Mouse (Mus musculus) hindbrain, embryonic 11.5 days (tissue): ENCODE measurements at regions not wholly inside any gene's neighbourhood (a gene's known extent, or its start where the extent isn't known, plus 50 kb on each side); places are given as distances from the start of the nearest gene placed in this dataset.

Experiments
- ATAC-seq: fragments of 200-750 bp; cut with Nextera tagmentation; 2 replicates; pipeline ENCODE4 v1.8.0; 2017; ENCODE audit warnings: mild to moderate bottlenecking, moderate TSS enrichment, moderate library complexity; ENCODE audit not compliant: low FRiP score
- DNase-seq: peaks from one replicate; pipeline ENCODE4 v3.0.0-alpha.2; 2015; ENCODE audit warnings: low spot score
- H3K27ac ChIP-seq: fragments of 300-500 bp; sonication (generic); 2 replicates; pipeline ENCODE4 v1.5.1; 2014; ENCODE audit warnings: mild to moderate bottlenecking, low read depth, low read length
- H3K27me3 ChIP-seq: fragments of 300-500 bp; sonication (generic); 2 replicates; pipeline ENCODE4 v1.6.1; 2014; ENCODE audit warnings: mild to moderate bottlenecking, low read length, moderate library complexity, mixed read lengths; ENCODE audit not compliant: control insufficient read depth, insufficient read depth
- H3K36me3 ChIP-seq: fragments of 300-500 bp; sonication (generic); 2 replicates; pipeline ENCODE4 v1.6.1; 2014; ENCODE audit warnings: mild to moderate bottlenecking, low read length, moderate library complexity, mixed read lengths; ENCODE audit not compliant: control insufficient read depth, insufficient read depth
- H3K4me1 ChIP-seq: fragments of 300-500 bp; sonication (generic); replicated peaks from 2 replicates; pipeline ENCODE4 v1.6.1; 2014; ENCODE audit warnings: low read length, mixed read lengths; ENCODE audit not compliant: control insufficient read depth, insufficient read depth
- H3K4me2 ChIP-seq: fragments of 300-500 bp; sonication (generic); replicated peaks from 2 replicates; pipeline ENCODE4 v1.6.1; 2014; ENCODE audit warnings: mild to moderate bottlenecking, low read depth, low read length
- H3K4me3 ChIP-seq: fragments of 300-500 bp; sonication (generic); 2 replicates; pipeline ENCODE4 v1.5.1; 2014; ENCODE audit warnings: low read depth, low read length
- H3K9ac ChIP-seq: fragments of 300-500 bp; sonication (generic); 2 replicates; pipeline ENCODE4 v1.6.1; 2014; ENCODE audit warnings: low read depth, low read length
- H3K9me3 ChIP-seq: fragments of 300-500 bp; sonication (generic); 2 replicates; pipeline ENCODE4 v1.6.1; 2016; ENCODE audit warnings: low read length; ENCODE audit not compliant: control insufficient read depth
- WGBS: fragments of 180-500 bp; shearing (Covaris S2); extraction: QIAGEN DNeasy Blood & Tissue Kit; methylation state at CpG from one replicate; pipeline ENCODE4 v1.1.7; 2014; 5-methylcytosine and 5-hydroxymethylcytosine counted together

DNA sequence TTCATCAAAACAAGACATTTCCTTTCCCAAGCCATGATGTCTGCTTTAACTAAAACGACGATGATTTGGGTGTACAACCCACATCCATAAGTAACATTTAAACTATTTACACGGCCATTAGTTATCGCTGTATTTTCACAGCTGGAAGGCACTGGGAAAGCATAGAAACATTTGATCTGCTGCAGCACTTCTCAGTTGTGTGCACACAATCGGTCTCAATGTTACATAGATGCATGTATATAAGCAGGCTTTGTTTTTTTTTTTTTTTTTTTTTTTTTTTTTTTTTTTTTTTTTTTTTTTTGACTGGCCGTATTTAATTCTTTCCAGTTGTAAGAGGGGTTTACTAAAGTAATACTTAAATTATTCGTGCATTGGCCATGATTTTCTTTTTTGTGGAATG is 1744.1 kb downstream of the Efna5 start:
- no peaks in the 10 kb centered on the region for H3K27me3 ChIP-seq
- H3K4me3 ChIP-seq, result no peak overlapping the region
- no peaks in the 10 kb centered on the region for H3K4me1 ChIP-seq
- no peak overlapping the region for H3K9ac ChIP-seq
- H3K27ac ChIP-seq, result no peak overlapping the region
- 77% methylated on average over 7 of the region's 7 CpGs for WGBS
- ATAC-seq (no peak), DNase-seq (no peak)
- no peaks in the 10 kb centered on the region for H3K9me3 ChIP-seq
- H3K4me2 ChIP-seq, result no peak overlapping the region
- H3K36me3 ChIP-seq, result no peaks in the 10 kb centered on the region

DNA sequence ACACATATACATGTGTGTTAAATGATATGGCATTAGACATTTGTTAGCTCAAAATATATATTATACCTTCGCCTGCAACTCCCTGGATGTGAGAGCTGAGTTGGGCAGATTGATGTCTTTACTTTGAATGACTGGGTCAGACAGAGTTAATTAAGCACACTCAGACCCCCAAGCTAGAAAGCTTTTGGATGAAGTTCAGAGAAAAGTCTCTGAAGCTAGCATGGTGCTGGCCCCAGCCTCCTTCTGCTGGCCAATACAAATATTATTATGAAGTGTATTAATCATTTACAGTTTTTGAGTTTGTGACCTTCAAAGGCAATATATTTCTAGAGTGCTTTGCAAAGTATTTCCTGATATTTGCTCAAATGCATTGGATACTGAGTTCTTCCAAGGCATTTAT is 1753.3 kb downstream of the Efna5 start:
- no peaks in the 10 kb centered on the region for H3K27me3 ChIP-seq
- no peak overlapping the region for H3K9ac ChIP-seq
- ATAC-seq, result no peak
- no peak overlapping the region for H3K27ac ChIP-seq
- no peak for DNase-seq
- H3K36me3 ChIP-seq, result no peaks in the 10 kb centered on the region
- H3K4me1 ChIP-seq, result no peaks in the 10 kb centered on the region
- H3K4me2 ChIP-seq, result no peak overlapping the region
- WGBS, result 74% methylated on average over 1 of the region's 1 CpGs
- H3K4me3 ChIP-seq, result no peak overlapping the region
- no peaks in the 10 kb centered on the region for H3K9me3 ChIP-seq

DNA sequence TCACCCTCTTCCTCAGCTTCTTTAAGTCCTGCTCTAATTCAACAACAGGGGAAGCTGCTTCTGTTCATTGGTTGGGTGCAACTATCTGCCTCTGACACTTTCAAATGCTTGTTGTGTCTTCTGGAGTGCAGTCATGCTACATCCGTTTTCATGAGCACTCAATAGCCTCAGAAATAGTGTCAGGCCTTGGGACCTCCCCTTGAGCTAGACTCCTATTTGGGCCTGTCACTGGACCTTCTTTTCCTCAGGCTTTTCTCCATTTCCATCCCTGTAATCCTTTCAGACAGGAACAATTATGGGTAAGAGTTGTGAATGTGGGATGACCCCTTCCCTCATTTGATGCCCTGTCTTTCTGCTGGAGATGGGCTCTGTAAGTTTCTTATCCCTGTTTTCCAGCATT is 1774.8 kb downstream of the Efna5 start:
- no peak overlapping the region for H3K9ac ChIP-seq
- WGBS, result 77% methylated on average over 1 of the region's 1 CpGs
- no peaks in the 10 kb centered on the region for H3K27me3 ChIP-seq

DNA sequence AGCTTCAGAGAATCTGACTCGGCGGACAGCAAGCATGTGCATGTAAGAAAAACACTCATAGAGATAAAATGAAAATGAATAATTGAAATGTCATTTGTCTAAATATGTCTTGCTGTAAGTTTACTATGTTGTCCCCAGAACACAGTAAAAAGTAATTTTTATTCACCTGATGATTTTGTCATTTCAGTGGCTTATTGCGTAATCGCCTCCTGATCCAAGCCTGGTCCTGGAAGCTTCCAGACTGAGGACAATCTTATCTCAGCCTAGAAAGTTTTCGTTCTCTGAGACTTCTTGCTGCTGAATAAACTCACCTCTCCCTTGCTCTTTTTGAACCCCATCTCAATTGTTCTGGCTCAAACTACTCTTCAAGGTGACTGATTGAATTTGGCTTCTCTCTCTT is 1820.7 kb downstream of the Efna5 start:
- no peaks in the 10 kb centered on the region for H3K4me1 ChIP-seq
- no peaks in the 10 kb centered on the region for H3K36me3 ChIP-seq
- H3K4me2 ChIP-seq, result no peak overlapping the region
- no peak for DNase-seq
- no peak for ATAC-seq
- H3K9me3 ChIP-seq, result no peaks in the 10 kb centered on the region
- no peak overlapping the region for H3K9ac ChIP-seq
- H3K27me3 ChIP-seq, result no peaks in the 10 kb centered on the region
- H3K27ac ChIP-seq, result no peak overlapping the region
- no peak overlapping the region for H3K4me3 ChIP-seq
- 92% methylated on average over 5 of the region's 5 CpGs for WGBS

More for the DNA sequence above, 1774.8 kb downstream of the Efna5 start:
- H3K9me3 ChIP-seq, result no peaks in the 10 kb centered on the region
- DNase-seq (no peak), ATAC-seq (no peak)
- no peak overlapping the region for H3K27ac ChIP-seq
- H3K36me3 ChIP-seq, result no peaks in the 10 kb centered on the region
- H3K4me1 ChIP-seq, result no peaks in the 10 kb centered on the region
- no peak overlapping the region for H3K4me3 ChIP-seq
- H3K4me2 ChIP-seq, result no peak overlapping the region

DNA sequence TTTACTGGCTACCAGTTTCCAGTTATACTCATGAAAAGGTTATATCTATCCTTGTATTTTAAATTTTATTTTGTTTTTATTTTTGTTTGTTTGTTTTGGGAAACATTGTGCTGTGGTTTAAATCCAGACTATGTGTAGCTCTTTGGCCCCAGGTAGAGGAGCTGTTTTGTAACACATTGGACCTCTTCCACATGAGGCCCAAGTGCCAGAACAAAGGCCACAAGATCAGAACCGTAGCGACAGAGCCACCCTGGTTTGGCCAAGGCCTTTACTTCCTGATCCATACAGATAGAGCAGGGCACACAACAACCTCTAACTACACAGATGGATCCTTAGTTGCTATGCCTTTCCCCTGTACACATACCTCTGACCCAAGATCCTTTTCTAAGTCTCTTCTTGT is 1822.6 kb downstream of the Efna5 start:
- no peaks in the 10 kb centered on the region for H3K9me3 ChIP-seq
- no peak for ATAC-seq
- WGBS, result 92% methylated on average over 2 of the region's 2 CpGs

DNA sequence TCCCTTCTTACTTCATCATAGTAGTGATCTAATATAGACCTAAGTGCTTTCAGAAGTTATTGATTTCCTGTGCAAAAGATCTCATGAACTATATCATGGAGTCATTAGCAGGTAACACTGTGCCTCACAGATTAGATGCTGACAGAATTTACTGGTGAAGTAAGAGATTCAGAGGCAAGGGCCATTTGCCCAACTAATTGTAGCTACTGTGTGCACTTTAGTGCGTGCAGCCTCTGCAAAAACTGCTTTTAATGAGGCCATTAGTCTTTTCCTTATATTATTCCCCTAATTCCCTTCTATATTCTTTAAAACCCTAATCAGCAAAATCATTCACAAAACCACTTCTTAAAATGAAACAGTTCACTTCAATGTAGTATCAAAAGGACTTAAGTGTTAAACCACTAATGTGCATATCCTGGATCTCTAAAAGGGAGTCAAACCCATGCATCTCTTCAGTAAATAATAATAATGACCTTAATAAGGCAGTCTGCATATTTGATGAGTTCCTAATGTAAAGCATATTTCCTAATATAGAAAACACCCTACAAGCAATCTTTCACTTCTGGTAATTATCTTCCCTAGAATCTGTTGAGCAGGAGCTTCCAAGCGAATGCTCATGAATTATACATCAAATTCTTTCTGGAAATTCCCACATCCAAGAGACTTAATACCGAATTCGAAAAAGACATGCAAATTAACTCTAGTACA is 1847.4 kb downstream of the Efna5 start:
- no peaks in the 10 kb centered on the region for H3K9me3 ChIP-seq
- no peaks in the 10 kb centered on the region for H3K4me1 ChIP-seq
- no peak overlapping the region for H3K27ac ChIP-seq
- no peak overlapping the region for H3K4me3 ChIP-seq
- no peaks in the 10 kb centered on the region for H3K27me3 ChIP-seq
- no peak overlapping the region for H3K9ac ChIP-seq
- WGBS, result 57% methylated on average over 4 of the region's 4 CpGs
- H3K4me2 ChIP-seq, result no peak overlapping the region
- DNase-seq (no peak), ATAC-seq (no peak)
- no peaks in the 10 kb centered on the region for H3K36me3 ChIP-seq

More for the DNA sequence above, 1822.6 kb downstream of the Efna5 start:
- DNase-seq, result no peak
- H3K4me3 ChIP-seq, result no peak overlapping the region
- H3K9ac ChIP-seq, result no peak overlapping the region
- H3K36me3 ChIP-seq, result no peaks in the 10 kb centered on the region
- H3K27me3 ChIP-seq, result no peaks in the 10 kb centered on the region
- no peaks in the 10 kb centered on the region for H3K4me1 ChIP-seq
- no peak overlapping the region for H3K27ac ChIP-seq
- no peak overlapping the region for H3K4me2 ChIP-seq

DNA sequence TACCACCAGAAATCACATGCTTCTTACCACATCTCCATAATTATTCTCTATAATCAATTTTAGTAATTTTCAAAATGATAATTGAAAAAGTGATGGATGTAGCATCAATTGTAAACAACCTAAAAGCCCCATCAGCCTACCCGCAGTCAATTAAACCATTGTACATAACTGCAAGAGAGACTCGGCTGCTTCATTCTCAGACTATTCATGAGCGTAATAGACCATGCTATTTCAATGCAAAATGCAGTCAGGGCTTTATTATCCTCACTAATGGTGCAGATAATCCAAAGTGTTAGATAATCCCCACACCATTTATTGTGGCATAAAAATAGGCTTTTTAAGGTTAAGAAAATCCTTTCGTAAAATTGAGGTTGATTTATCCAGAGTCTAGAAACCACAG is 1862.5 kb downstream of the Efna5 start:
- Histone ChIP-seq H3K4me1 (no peaks in the 10 kb centered on the region), H3K9ac (no peak overlapping the region), H3K9me3 (no peaks in the 10 kb centered on the region), H3K27me3 (no peaks in the 10 kb centered on the region), H3K4me3 (no peak overlapping the region), H3K36me3 (no peaks in the 10 kb centered on the region), H3K4me2 (no peak overlapping the region), H3K27ac (no peak overlapping the region)
- WGBS, result 77% methylated on average over 4 of the region's 4 CpGs
- DNase-seq, result no peak
- ATAC-seq, result no peak
